Mouse (Mus musculus) spleen, adult 2 months (tissue): ENCODE data around the gene Ddb2.

Source experiments
- CTCF ChIP-seq: fragments of 200-500 bp; IDR thresholded peaks from 2 replicates; pipeline ENCODE4 v1.5.1; 2011; ENCODE audit warnings: mild to moderate bottlenecking, inconsistent platforms; ENCODE audit not compliant: insufficient read depth, insufficient read length, insufficient replicate concordance; ENCODE audit errors: extremely low read depth
- POLR2A ChIP-seq: fragments of 200-500 bp; IDR thresholded peaks from 2 replicates; pipeline ENCODE4 v1.6.1; 2011; ENCODE audit warnings: low read depth, low read length, inconsistent platforms

DNA sequence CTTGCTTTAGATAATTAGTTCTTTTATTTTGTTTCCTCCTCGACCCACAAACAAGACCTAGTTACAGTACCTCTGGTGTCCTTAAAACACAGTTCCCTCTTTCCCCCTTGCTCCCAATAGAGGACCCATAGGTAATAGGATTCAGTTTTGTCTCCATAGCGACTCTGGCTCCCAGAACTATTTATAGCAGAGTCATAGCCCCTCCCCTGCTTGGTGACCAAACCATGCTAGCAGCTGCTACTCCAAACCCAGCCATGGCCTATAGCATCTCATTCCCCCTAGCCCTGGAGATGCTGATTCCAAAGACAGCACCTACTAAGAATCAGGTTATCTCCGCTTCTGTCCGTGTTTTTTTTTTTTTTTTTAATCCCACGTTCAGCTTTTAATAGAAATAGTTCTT lies 56.1 kb downstream of the Ddb2 start:
- TF ChIP-seq CTCF, result no peak
- TF ChIP-seq POLR2A, result no peak
